In genomic region chr1:134333371-134334110, GRCm38 (mm10) we compare ENCODE assay signal across 25 mouse cellular contexts. TPM values are rescaled to one million over a fixed set of nuclear protein-coding genes. Genes with fewer than 3 reads are reported as not detected.
DNase-seq lines count a peak whose midpoint lies in the region; ATAC-seq and TF ChIP-seq lines count a peak whose summit lies in the region.
"Had no signal": no experiment of that assay in that cellular context is flagged by ENCODE, and none has a peak within 500 bp of the region (broad histone marks: within the 10 kb centered on the region; RNA-seq: fewer than 3 reads in every experiment).

No protein-coding gene starts in this region.

- H3K9ac ChIP-seq in forebrain, embryonic 11.5 days (ENCODE audit: low read length), result no peak overlapping the region
- 0 out of 2 replicates have a peak overlapping the region, but pooled peaks have one; percentile 55 for H3K9ac ChIP-seq in heart, embryonic 14.5 days (ENCODE audit: low read length)
- H3K9ac ChIP-seq: limb, embryonic 15.5 days; liver, embryonic 15.5 days; neural tube, embryonic 12.5 days had no signal

- no peak for ATAC-seq in forebrain, embryonic 11.5 days (replicated peaks; ENCODE audit: low FRiP score)
- ATAC-seq in heart, embryonic 14.5 days (ENCODE audit: insufficient number of reproducible peaks, insufficient read depth, low FRiP score, low read depth), result no peak

- H3K36me3 ChIP-seq in forebrain, embryonic 11.5 days (ENCODE audit: control insufficient read depth, insufficient read depth, low read length), result no peaks in the 10 kb centered on the region
- H3K36me3 ChIP-seq in forebrain, embryonic 10.5 days (replicated peaks), result no peaks in the 10 kb centered on the region
- H3K36me3 ChIP-seq in heart, embryonic 14.5 days (ENCODE audit: control insufficient read depth, insufficient read depth, low read length), result 0 out of 2 replicates have a peak, but pooled peaks cover 10% of the 10 kb centered on the region
- no peaks in the 10 kb centered on the region for H3K36me3 ChIP-seq in myocyte (ENCODE audit: control insufficient read depth, insufficient read depth)
- H3K36me3 ChIP-seq: embryonic facial prominence, embryonic 13.5 days; limb, embryonic 15.5 days; liver, embryonic 15.5 days; midbrain, embryonic 10.5 days; neural tube, embryonic 12.5 days had no signal

- no peak overlapping the region for H3K4me3 ChIP-seq in forebrain, embryonic 11.5 days (ENCODE audit: low read depth, low read length)
- no peak overlapping the region for H3K4me3 ChIP-seq in forebrain, embryonic 10.5 days
- H3K4me3 ChIP-seq in heart, embryonic 14.5 days (ENCODE audit: control insufficient read depth in 1 of 2, insufficient read depth in 1 of 2, low read depth in 1 of 2, low read length in 2 of 2), result no peak overlapping the region
- H3K4me3 ChIP-seq in layer of hippocampus, adult 2 months, result no peak overlapping the region
- peak overlapping the region; percentile 11 for H3K4me3 ChIP-seq in myocyte
- H3K4me3 ChIP-seq: embryonic facial prominence, embryonic 13.5 days; limb, embryonic 15.5 days; liver, embryonic 15.5 days; midbrain, embryonic 10.5 days; neural tube, embryonic 12.5 days had no signal

- no peak overlapping the region for H3K4me2 ChIP-seq in forebrain, embryonic 11.5 days (ENCODE audit: low read depth, low read length, severe bottlenecking)
- H3K4me2 ChIP-seq in heart, embryonic 14.5 days (ENCODE audit: low read length), result peak overlapping the region; percentile 57
- peak overlapping the region; percentile 66 for H3K4me2 ChIP-seq in myocyte (ENCODE audit: low read depth)
- H3K4me2 ChIP-seq: liver, embryonic 15.5 days; neural tube, embryonic 12.5 days had no signal

- H3K27me3 ChIP-seq in forebrain, embryonic 11.5 days (ENCODE audit: control insufficient read depth, insufficient read depth, low read length), result no peaks in the 10 kb centered on the region
- no peaks in the 10 kb centered on the region for H3K27me3 ChIP-seq in forebrain, embryonic 10.5 days (ENCODE audit: poor library complexity, severe bottlenecking)
- H3K27me3 ChIP-seq in heart, embryonic 14.5 days (ENCODE audit: control insufficient read depth, insufficient read depth, low read length), result no peaks in the 10 kb centered on the region
- H3K27me3 ChIP-seq in myocyte (ENCODE audit: control insufficient read depth, insufficient read depth, insufficient read length), result no peaks in the 10 kb centered on the region
- H3K27me3 ChIP-seq: embryonic facial prominence, embryonic 13.5 days; limb, embryonic 15.5 days; neural tube, embryonic 12.5 days had no signal

- H3K4me1 ChIP-seq in forebrain, embryonic 11.5 days (replicated peaks; ENCODE audit: control insufficient read depth, insufficient read depth, low read length), result no peaks in the 10 kb centered on the region
- peaks cover 8% of the 10 kb centered on the region for H3K4me1 ChIP-seq in forebrain, embryonic 10.5 days
- peaks cover 50 to 71% of the 10 kb centered on the region in 2 experiments for H3K4me1 ChIP-seq in heart, embryonic 14.5 days (ENCODE audit: control insufficient read depth in 2 of 2, insufficient read depth in 2 of 2, low read length in 2 of 2)

- intact Hi-C loops in heart, postnatal 36 days (cut with DNase I), result loop anchor here (2.0 to 5.0 kb wide), 2 partner anchors 137 to 281 kb away; no protein-coding TSS in a partner anchor

- H3K9me3 ChIP-seq in forebrain, embryonic 11.5 days (ENCODE audit: control insufficient read depth, low read length), result no peaks in the 10 kb centered on the region
- no peaks in the 10 kb centered on the region for H3K9me3 ChIP-seq in forebrain, embryonic 10.5 days
- no peaks in the 10 kb centered on the region for H3K9me3 ChIP-seq in heart, embryonic 14.5 days (ENCODE audit: control insufficient read depth, low read length)
- H3K9me3 ChIP-seq: embryonic facial prominence, embryonic 13.5 days; limb, embryonic 15.5 days; liver, embryonic 15.5 days; midbrain, embryonic 10.5 days; neural tube, embryonic 12.5 days had no signal

- no peak overlapping the region for H3K27ac ChIP-seq in forebrain, embryonic 11.5 days (ENCODE audit: low read depth, low read length)
- H3K27ac ChIP-seq in forebrain, embryonic 10.5 days, result no peak overlapping the region
- H3K27ac ChIP-seq in heart, embryonic 14.5 days (replicated peaks in 1 of 2; ENCODE audit: control insufficient read depth in 1 of 2, insufficient read depth in 1 of 2, low read depth in 2 of 2, low read length in 2 of 2), result peak overlapping the region; percentile 28 to 87
- H3K27ac ChIP-seq in layer of hippocampus, adult 2 months, result peak overlapping the region; percentile 73; the same call in 1 of the 2 replicates
- H3K27ac ChIP-seq: hindbrain, postnatal 0 days; kidney, postnatal 0 days; liver, embryonic 15.5 days; midbrain, embryonic 10.5 days; neural tube, embryonic 12.5 days had no signal

- H3K79me2 ChIP-seq in myocyte (ENCODE audit: control insufficient read depth, insufficient read depth), result peaks cover 6% of the 10 kb centered on the region

- no peak overlapping the region for H3ac ChIP-seq in myocyte (ENCODE audit: control insufficient read depth, insufficient read length)

- TF ChIP-seq POLR2A in myocyte (IDR thresholded peaks at IDR 0.05; ENCODE audit: insufficient read length, low read depth), result no peak

- TF ChIP-seq CTCF in layer of hippocampus, adult 2 months (conservative IDR thresholded peaks at IDR 0.05), result no peak

- 90% methylated on average over 9 of the region's 10 CpGs for WGBS in forebrain, embryonic 11.5 days
- 87% methylated on average over 10 of the region's 10 CpGs for WGBS in forebrain, embryonic 10.5 days
- WGBS in heart, embryonic 14.5 days, result 80% methylated on average over 10 of the region's 10 CpGs

- DNase-seq in forebrain, embryonic 11.5 days (ENCODE audit: low spot score), result peak; percentile 30
- DNase-seq in forebrain, embryonic 10.5 days (ENCODE audit: extremely low spot score, low spot score), result no peak
- DNase-seq in heart, postnatal 36 days, result no peak
- DNase-seq in layer of hippocampus, adult 2 months (ENCODE audit: low spot score in 2 of 2), result no peak
- no peak for DNase-seq in layer of hippocampus, adult 9-11 months
- DNase-seq in ovary, postnatal 14 days (ENCODE audit: low spot score), result no peak
- DNase-seq: kidney, adult 18-20 months had no signal

TF ChIP-seq in myocyte, 11 proteins besides CTCF, POLR2A, EP300 and RAD21:
- TF ChIP-seq TCF3 (IDR thresholded peaks at IDR 0.05; ENCODE audit: insufficient read length, low read depth), result no peak
- TF ChIP-seq MYOG (IDR thresholded peaks at IDR 0.05; ENCODE audit: control insufficient read depth in 1 of 3, insufficient read depth in 1 of 3, insufficient read length in 2 of 3, low read depth in 2 of 3), result no peak
- TF ChIP-seq SRF (IDR thresholded peaks at IDR 0.05; ENCODE audit: control insufficient read depth, insufficient read length, low read depth), result no peak
- no peak for TF ChIP-seq MYOD1 (IDR thresholded peaks at IDR 0.05; ENCODE audit: control insufficient read depth in 1 of 3, insufficient read length in 2 of 3, low read depth in 2 of 3)
- no peak for TF ChIP-seq TCF12 (IDR thresholded peaks at IDR 0.05; ENCODE audit: insufficient read depth, poor library complexity, severe bottlenecking)
- no peak for TF ChIP-seq CEBPB (IDR thresholded peaks at IDR 0.05; ENCODE audit: insufficient read depth, poor library complexity, severe bottlenecking)
- no peak for TF ChIP-seq USF1 (IDR thresholded peaks at IDR 0.05; ENCODE audit: low read depth)
- TF ChIP-seq E2F4 (IDR thresholded peaks at IDR 0.05; ENCODE audit: insufficient read depth), result no peak
- TF ChIP-seq MAX (IDR thresholded peaks at IDR 0.05; ENCODE audit: low read depth), result no peak
- TF ChIP-seq REST (IDR thresholded peaks at IDR 0.05; ENCODE audit: insufficient read depth, insufficient read length), result no peak
- no peak for TF ChIP-seq POLR2AphosphoS2 (IDR thresholded peaks at IDR 0.05; ENCODE audit: insufficient read length, low read depth)

RNA-seq across cellular contexts. Expression of gene Ppfia4, which starts 0.8 kb away (rescaled TPM):
- 1.7 and 2.5 TPM in 2 replicates for polyA plus RNA-seq in forebrain, embryonic 11.5 days (2014; fragmentation: Nextera tagmentation; extraction: Ambion mirVana)
- polyA plus RNA-seq in forebrain, embryonic 10.5 days (2016; fragmentation: Nextera tagmentation; extraction: Ambion mirVana), result 1.6 and 2.1 TPM in 2 replicates
- 10.5 and 11.9 TPM in 2 replicates for polyA plus RNA-seq in heart, embryonic 14.5 days (2014; fragmentation: Nextera tagmentation; extraction: Ambion mirVana)
- 1 to 10 TPM; 1.4 to 1.6 TPM for total RNA-seq in heart, postnatal 36 days (2021)
- 10 to 100 TPM; 71.9 to 79.7 TPM for total RNA-seq in layer of hippocampus, adult 2 months (2021)
- polyA plus RNA-seq in myocyte (2012; fragmentation: generic; extraction: Trizol), result 35.8 TPM

RNA-seq across cellular contexts. Expression of gene Tmem183a, which starts 28.2 kb away (rescaled TPM):
- 133 and 145 TPM in 2 replicates for polyA plus RNA-seq in forebrain, embryonic 11.5 days (2014; fragmentation: Nextera tagmentation; extraction: Ambion mirVana)
- 134 and 136 TPM in 2 replicates for polyA plus RNA-seq in forebrain, embryonic 10.5 days (2016; fragmentation: Nextera tagmentation; extraction: Ambion mirVana)
- polyA plus RNA-seq in heart, embryonic 14.5 days (2014; fragmentation: Nextera tagmentation; extraction: Ambion mirVana), result 62.5 and 69.3 TPM in 2 replicates
- total RNA-seq in heart, postnatal 36 days (2021), result 10 to 100 TPM; 21.6 to 22.1 TPM
- 10 to 100 TPM; 73.5 to 76.7 TPM for total RNA-seq in layer of hippocampus, adult 2 months (2021)
- 67.3 TPM for polyA plus RNA-seq in myocyte (2012; fragmentation: generic; extraction: Trizol)

RNA-seq across cellular contexts. Expression of gene Myog, which starts 43.8 kb away (rescaled TPM):
- polyA plus RNA-seq in forebrain, embryonic 11.5 days (2014; fragmentation: Nextera tagmentation; extraction: Ambion mirVana), result not detected in 2 replicates
- polyA plus RNA-seq in forebrain, embryonic 10.5 days (2016; fragmentation: Nextera tagmentation; extraction: Ambion mirVana), result not detected in 2 replicates
- polyA plus RNA-seq in heart, embryonic 14.5 days (2014; fragmentation: Nextera tagmentation; extraction: Ambion mirVana), result 0.62 and 0.70 TPM in 2 replicates
- not detected for total RNA-seq in heart, postnatal 36 days (2021)
- total RNA-seq in layer of hippocampus, adult 2 months (2021), result not detected
- 1,426 TPM for polyA plus RNA-seq in myocyte (2012; fragmentation: generic; extraction: Trizol)
- total RNA-seq: adrenal gland, adult 18-20 months; granulocyte monocyte progenitor cell, adult 5-6 weeks; layer of hippocampus, postnatal 36 days; left cerebral cortex, postnatal 25 days; monocyte, adult 5-6 weeks had no signal
- polyA plus RNA-seq: forebrain, embryonic 16.5 days; hindbrain, postnatal 0 days; macrophage had no signal

RNA-seq across cellular contexts. Expression of gene 4933406M09Rik, which starts 52.2 kb away (rescaled TPM):
- polyA plus RNA-seq in forebrain, embryonic 11.5 days (2014; fragmentation: Nextera tagmentation; extraction: Ambion mirVana), result not detected in 2 replicates
- not detected in 2 replicates for polyA plus RNA-seq in forebrain, embryonic 10.5 days (2016; fragmentation: Nextera tagmentation; extraction: Ambion mirVana)
- polyA plus RNA-seq in heart, embryonic 14.5 days (2014; fragmentation: Nextera tagmentation; extraction: Ambion mirVana), result not detected in 2 replicates
- not detected for total RNA-seq in heart, postnatal 36 days (2021)
- total RNA-seq in layer of hippocampus, adult 2 months (2021), result not detected
- polyA plus RNA-seq in myocyte (2012; fragmentation: generic; extraction: Trizol), result not detected
- total RNA-seq: adrenal gland, adult 18-20 months; granulocyte monocyte progenitor cell, adult 5-6 weeks; hindbrain, postnatal 0 days; layer of hippocampus, postnatal 36 days; left cerebral cortex, postnatal 25 days; monocyte, adult 5-6 weeks had no signal
- polyA plus RNA-seq: embryonic facial prominence, embryonic 13.5 days; forebrain, embryonic 16.5 days; hindbrain, postnatal 0 days; kidney, postnatal 0 days; limb, embryonic 15.5 days; liver, embryonic 15.5 days; lung, embryonic 16.5 days; macrophage; midbrain, embryonic 10.5 days; neural tube, embryonic 12.5 days; thymus, adult 2 months had no signal

Comparison
In these comparisons a context has a peak if more than half of its experiments do, and no peak if none do; other contexts are left out.
1. H3K27ac ChIP-seq: peak in heart, embryonic 14.5 days (2 of 2) and layer of hippocampus, adult 2 months (single experiment); none in forebrain, embryonic 11.5 days (single experiment) and forebrain, embryonic 10.5 days (single experiment).
2. RNA of gene Myog, which starts 43.8 kb away (polyA plus RNA-seq): 1,426 TPM in myocyte (single experiment); 0.62 to 0.70 TPM in heart, embryonic 14.5 days, not detected in forebrain, embryonic 11.5 days and not detected in forebrain, embryonic 10.5 days; every median in the first group is over 100 times any median in the second.